Mouse (Mus musculus) small intestine, adult 2 months (tissue): Measurements from ENCODE around the gene R3hdm2.

Experiments used
- CTCF ChIP-seq: fragments of 200-500 bp; IDR thresholded peaks from 2 replicates; pipeline ENCODE4 v1.5.1; 2012; ENCODE audit warnings: low read depth, mild to moderate bottlenecking, control low read depth, inconsistent platforms, low read length, moderate library complexity, mixed read lengths; ENCODE audit not compliant: insufficient replicate concordance, insufficient read length; ENCODE audit errors: extremely low read depth
- POLR2A ChIP-seq: fragments of 200-500 bp; IDR thresholded peaks from 2 replicates; pipeline ENCODE4 v1.6.1; 2012; ENCODE audit warnings: low read depth, mild to moderate bottlenecking, control low read depth, inconsistent platforms, low read length, moderate library complexity

GRCm38 (mm10) chr10:127413585-127413984, 33.5 kb downstream of the R3hdm2 start:
- TF ChIP-seq CTCF (no peak), POLR2A (no peak)
